Mouse (Mus musculus) cerebellum, adult 11-12 months (tissue): ENCODE results near the gene Oas1d.
A peak's percentile ranks its signal among the peaks of the same experiment; 100 is the strongest.
"Not testable (repeated sequence)": the region's sequence is repeated elsewhere in the genome, so short reads cannot be mapped to it uniquely, and the experiment has no call there.

ENCODE experiments used
- DNase-seq: peaks from one replicate; pipeline ENCODE4 v3.0.0; 2022

Oas1d gene

GRCm38 (mm10) chr5:120914204-120914603 lies at the start of gene Oas1d:
Oas1d (plus strand) TSS chr5:120914536.
- DNase-seq = not testable (repeated sequence)

DNA sequence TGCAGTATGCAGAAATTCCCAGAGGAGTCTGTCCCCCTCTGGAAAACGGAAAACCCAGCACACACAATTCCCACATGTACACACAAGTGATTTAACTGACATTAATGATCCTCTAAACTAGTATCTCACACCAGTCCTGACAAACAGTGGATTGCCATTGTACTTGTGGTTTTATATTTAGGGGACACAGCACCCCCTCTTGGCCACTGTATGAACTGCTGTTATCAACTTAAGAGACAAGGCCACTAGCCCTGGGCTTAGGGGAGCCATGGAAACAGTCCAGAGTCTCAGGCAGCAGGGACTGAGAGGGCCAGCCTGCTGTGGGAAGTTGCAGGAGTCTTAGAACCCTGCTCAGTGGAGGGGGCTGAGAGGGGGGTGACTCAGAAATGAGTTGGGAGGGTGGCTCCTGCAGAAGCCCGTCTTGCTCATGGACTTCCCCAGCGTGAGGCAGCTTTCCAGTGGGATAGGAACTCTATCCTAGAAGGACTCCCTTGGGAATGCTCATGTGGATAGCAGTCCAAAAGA lies 48.9 kb upstream of the Oas1d start:
- DNase-seq = no peak

DNA sequence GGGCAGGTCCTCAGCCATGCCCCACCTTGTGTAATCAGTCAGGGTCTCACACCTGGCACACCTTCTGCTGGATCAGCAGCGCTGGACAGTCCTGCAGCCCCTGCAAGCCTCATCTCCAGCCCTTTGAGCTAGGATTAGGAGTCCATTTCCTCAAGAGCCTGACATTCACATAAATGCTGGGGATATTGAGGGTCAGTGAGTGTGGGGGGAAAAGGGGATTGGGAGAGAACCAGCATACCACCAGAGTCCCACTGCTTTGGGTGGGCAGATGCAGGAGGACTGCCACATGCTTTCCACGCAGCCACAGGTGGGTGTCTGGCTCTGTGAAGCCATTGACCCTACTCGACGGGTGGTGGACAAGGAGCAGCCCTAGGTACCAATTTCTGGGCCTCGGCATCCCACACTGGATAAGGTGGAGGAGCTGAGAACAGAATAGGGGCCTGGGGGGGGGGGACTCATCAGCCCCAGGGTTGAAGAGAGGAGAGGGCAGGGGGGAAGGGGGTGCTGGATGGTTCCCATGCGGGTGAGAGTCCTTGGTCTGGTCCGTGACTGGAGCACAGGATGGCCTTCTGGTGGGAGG lies 44.8 kb upstream of the Oas1d start:
- DNase-seq = no peak

- DNase-seq = no peak
Measured at GRCm38 (mm10) chr5:120870081-120870480, 44.3 kb upstream of the Oas1d start.

- DNase-seq = no peak
Measured at GRCm38 (mm10) chr5:120870782-120871181, 43.6 kb upstream of the Oas1d start.

DNA sequence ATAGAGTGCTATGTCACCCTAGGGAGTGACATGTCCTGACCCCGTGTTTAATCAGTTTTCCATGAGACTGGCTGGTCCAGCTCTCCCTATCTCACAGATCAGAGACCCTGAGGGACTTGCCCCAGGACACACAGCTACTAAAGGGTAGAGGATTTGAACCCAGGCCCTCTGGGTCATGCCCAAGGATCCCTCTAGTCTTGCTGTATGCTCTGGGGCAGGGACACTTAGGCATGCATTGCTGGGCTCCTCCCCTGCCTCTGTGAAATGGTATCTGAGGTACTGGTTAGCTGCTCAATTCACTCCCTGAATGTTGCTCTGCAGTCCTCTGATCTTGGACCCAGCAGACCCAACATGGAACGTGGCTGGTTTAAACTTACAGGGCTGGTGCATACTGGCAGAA lies 42.9 kb upstream of the Oas1d start:
- no peak for DNase-seq

GRCm38 (mm10) chr5:120876839-120877238 lies 37.5 kb upstream of the Oas1d start:
- DNase-seq = peak; percentile 27

- DNase-seq = not testable (repeated sequence)
Measured at GRCm38 (mm10) chr5:120877407-120877806, 36.9 kb upstream of the Oas1d start.

- DNase-seq = not testable (repeated sequence)
Measured at GRCm38 (mm10) chr5:120878803-120879202, 35.5 kb upstream of the Oas1d start.

DNA sequence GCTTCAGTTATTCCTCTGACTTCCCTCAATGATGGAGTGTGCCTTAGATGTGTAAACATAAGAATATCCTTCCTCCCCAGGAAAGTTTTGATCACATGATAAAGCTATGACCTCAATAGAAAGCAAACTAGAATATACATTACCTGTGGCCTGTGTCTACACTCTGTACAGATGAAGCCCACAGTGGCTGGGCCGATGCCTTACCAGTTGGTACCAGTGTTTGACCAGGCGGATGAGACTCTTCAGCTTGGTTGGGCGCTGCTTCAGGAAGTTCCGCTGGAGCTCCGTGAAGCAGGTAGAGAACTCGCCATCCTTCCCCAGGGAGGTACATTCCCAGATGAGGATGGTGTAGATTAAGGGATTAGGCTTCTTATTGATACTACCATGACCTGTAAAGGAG lies 32.7 kb upstream of the Oas1d start:
- not testable (repeated sequence) for DNase-seq

GRCm38 (mm10) chr5:120887413-120887812 lies 26.9 kb upstream of the Oas1d start, which contains the start of gene Oas1g:
Oas1g (minus strand) TSS chr5:120887613.
- DNase-seq = not testable (repeated sequence)

DNA sequence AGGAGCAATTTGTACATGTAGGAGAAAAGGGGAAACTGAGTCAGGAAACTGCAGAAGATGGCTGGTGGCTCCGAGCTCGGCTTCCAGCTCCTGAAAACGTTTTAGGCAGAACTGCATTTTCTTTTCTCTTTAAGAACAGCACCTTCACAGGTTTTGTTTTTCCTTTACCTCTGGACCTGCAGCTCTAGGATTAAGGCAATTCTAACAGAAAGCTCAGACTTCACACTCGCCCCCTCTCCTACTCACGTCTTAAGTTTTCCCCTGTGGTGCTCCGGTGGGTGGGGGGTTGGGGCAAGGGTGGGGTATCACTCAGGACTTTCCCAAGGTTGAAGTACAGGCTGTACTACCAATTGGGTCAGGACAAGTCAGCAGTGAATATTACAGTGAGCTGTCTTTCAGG lies 26.5 kb upstream of the Oas1d start:
- no peak for DNase-seq

- not testable (repeated sequence) for DNase-seq
Measured at GRCm38 (mm10) chr5:120888294-120888815, 26.0 kb upstream of the Oas1d start.

- no peak for DNase-seq
Measured at GRCm38 (mm10) chr5:120890026-120890425, 24.3 kb upstream of the Oas1d start.

- no peak for DNase-seq
Measured at GRCm38 (mm10) chr5:120890991-120891390, 23.3 kb upstream of the Oas1d start.

- not testable (repeated sequence) for DNase-seq
Measured at GRCm38 (mm10) chr5:120891566-120892242, 22.6 kb upstream of the Oas1d start.

DNA sequence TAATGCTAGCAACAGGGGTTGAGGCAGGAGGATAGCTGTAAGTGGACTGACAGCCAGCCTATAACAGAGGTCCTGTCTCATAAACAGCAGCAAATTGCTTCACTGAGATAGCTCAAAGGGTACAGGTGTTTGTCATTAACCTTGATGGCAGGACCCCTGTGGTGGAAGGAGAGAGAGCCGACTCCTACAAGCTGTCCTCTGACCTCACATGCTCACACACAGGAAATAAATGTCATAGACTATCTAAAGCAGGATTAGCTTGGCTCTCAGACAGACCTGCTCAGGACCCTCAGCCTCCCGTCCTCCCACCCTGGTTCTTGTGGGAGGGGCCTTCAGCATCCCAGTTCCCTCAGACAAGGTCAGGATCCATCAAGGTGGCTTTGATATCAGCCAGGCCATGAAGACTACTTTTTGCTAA lies 22.1 kb upstream of the Oas1d start:
- DNase-seq = no peak

DNA sequence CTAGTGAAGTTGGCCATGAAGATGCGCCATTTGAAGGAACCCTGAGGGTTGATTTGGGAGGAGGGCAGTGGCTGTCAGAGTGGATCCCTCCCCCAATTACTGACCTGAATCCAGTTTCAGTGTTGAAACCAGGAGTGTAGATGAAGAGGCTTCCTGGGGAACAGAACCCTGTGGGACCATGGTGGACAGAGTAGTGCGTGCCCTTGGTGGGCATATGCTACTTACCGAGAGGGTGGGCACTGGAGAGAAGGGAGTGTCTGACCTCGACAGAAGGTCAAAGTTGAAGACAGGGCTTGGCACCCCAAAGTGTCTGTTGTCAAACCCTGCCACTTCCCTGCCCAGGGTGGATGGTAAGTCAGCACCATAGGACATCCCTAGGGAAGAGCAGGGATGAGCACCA lies 20.5 kb upstream of the Oas1d start:
- DNase-seq = not testable (repeated sequence)

DNA sequence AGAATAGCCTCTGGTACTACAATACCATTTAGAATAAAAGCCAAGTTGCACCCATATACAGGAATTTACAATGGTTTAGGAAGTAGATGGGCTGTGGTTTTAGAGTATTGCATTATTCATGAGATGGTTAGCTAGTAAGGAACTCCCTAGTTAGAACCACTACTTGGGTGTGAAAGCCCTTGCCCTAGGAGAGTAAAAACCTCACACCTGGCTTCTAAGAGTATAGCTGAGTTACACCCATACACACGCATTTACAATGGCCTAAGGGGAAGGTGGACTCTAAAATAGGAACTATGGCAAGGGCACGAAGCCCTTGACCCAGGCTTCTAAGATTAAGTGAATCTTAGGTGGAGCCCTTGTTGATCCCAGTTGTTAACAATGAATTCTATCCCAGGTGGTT lies 19.6 kb upstream of the Oas1d start:
- DNase-seq = not testable (repeated sequence)

DNA sequence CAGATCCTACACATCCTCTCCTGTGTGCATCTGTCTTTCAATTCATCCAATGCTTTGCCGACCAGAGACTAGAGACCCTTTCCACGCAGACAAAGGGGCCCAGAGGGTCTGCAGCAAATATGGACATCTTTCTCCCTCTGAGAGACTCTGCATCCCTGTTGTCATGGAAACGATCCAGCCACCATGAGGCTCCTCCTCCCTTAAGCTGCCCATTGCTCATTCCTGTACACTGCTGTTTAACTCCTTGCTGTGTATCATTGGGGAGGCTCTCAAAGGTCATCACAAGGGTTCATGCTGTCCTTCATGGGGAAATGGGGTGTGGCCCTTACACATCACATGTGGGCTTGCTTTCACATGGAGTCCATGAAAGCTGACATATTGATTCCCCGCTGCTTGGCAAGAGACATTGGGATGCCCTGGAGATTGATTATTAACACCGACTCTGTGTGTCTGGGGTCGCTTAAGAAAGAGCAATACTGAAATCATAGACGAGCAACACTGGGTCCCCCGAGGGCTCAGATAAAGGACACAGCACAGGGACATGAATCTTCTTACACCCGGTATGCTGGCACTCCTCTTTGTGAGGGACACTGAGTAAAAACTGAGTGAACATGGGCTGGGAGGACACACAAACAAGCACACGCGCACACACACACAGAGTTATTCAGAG lies 19.0 kb upstream of the Oas1d start:
- no peak for DNase-seq

- no peak for DNase-seq
Measured at GRCm38 (mm10) chr5:120898307-120898706, 16.0 kb upstream of the Oas1d start.

DNA sequence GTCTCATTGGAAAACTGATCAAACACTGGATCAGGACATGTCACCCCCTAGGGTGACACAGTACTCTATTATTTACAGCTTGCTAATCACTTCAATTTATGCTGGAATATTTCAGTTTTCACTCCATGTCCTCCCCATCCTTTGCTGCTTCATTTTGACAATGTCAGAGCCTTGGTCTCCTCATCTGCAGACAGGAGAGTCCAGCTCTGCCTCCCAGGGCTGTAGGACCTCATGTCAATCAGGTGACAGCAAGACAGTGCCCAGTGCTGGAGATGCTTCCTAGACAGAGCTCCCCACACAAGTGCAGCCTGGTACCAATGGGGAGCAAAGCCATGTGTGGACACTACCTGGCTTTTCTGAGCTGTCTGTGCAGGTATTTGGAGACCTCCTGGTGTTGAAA lies 15.6 kb upstream of the Oas1d start:
- no peak for DNase-seq

- no peak for DNase-seq
Measured at GRCm38 (mm10) chr5:120900666-120901065, 13.7 kb upstream of the Oas1d start.

- DNase-seq = no peak
Measured at GRCm38 (mm10) chr5:120902056-120902455, 12.3 kb upstream of the Oas1d start.
